Mouse (Mus musculus): ENCODE results near the gene Aldoc. TPM values are rescaled to one million over a fixed set of nuclear protein-coding genes. Genes with fewer than 3 reads are reported as not detected.

The Aldoc gene
- polyA plus RNA-seq, 1 experiment from 2014 or later: 562 TPM

- WGBS: 74% methylated on average over 6 of the region's 6 CpGs
- no peak for ATAC-seq
Measured at GRCm38 (mm10) chr11:78344328-78344889, 21.6 kb downstream of the Aldoc start.

DNA sequence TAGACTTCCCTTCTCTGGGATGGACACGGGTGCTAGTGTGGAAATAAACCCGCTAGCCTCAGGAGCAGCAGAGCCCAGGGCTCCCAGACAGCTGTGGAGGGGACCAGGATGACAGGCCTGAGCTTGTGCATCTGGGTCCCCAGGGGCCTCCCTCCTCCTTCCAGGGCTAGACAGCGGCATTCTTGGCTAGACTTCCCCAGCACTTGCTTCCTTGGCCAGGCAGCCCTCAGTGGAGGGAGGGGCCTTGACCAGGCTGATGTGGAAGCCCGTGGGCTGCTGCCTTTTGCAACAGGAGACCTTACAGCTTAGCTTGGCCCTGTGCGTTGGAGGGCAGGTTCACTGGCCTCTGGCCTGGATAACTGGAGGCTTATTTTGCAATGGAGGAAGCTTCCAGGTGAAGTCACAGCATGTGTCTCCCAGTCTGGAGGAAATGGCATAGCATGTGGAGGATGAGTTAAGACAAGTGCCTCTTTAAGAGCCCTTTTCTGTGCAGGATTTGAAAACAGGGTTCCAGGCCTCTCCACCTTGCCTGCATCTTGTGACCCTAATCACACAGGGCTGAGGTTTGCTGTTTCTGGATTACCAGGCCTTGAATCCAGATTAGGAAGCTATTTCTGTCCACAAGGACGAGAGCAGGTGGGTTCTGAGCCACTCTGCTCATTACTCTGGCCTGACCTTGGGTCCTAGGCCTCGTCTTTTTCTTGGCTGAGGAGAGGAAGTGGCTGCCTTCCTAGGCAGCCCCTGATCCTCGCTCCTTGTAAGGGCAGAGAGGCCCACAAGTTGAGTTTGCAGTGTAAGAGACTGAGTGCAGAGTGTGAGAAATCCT lies 22.3 kb downstream of the Aldoc start:
- WGBS: 53% methylated on average over 8 of the region's 8 CpGs
- Histone ChIP-seq H3K9me3 (ENCODE audit: control insufficient read depth, low read length) (no peaks in the 10 kb centered on the region), H3K9ac (ENCODE audit: low read depth, low read length) (peak overlapping the region; percentile 46), H3K36me3 (ENCODE audit: control insufficient read depth, insufficient read depth, low read length) (peaks cover 11% of the 10 kb centered on the region), H3K27me3 (replicated peaks; ENCODE audit: control insufficient read depth, insufficient read depth, low read length) (no peaks in the 10 kb centered on the region), H3K4me1 (ENCODE audit: control insufficient read depth, insufficient read depth, low read depth, low read length) (peaks cover 30% of the 10 kb centered on the region), H3K4me3 (ENCODE audit: low read length) (peak overlapping the region; percentile 96; the same call in 1 of the 2 replicates), H3K27ac (ENCODE audit: low read depth, low read length) (peak overlapping the region; percentile 62; the same call in 1 of the 2 replicates), H3K4me2 (ENCODE audit: low read length) (peak overlapping the region; percentile 78)
- ATAC-seq: 0 out of 2 replicates have a peak, but pooled peaks have one; percentile 13

More at GRCm38 (mm10) chr11:78344328-78344889, 21.6 kb downstream of the Aldoc start:
- Histone ChIP-seq H3K4me1 (ENCODE audit: control insufficient read depth, insufficient read depth, low read depth, low read length) (peaks cover 30% of the 10 kb centered on the region), H3K4me3 (ENCODE audit: low read length) (peak overlapping the region; percentile 96), H3K9ac (ENCODE audit: low read depth, low read length) (peak overlapping the region; percentile 99), H3K27ac (ENCODE audit: low read depth, low read length) (peak overlapping the region; percentile 90), H3K9me3 (ENCODE audit: control insufficient read depth, low read length) (no peaks in the 10 kb centered on the region), H3K36me3 (ENCODE audit: control insufficient read depth, insufficient read depth, low read length) (peaks cover 17% of the 10 kb centered on the region), H3K27me3 (replicated peaks; ENCODE audit: control insufficient read depth, insufficient read depth, low read length) (no peaks in the 10 kb centered on the region), H3K4me2 (ENCODE audit: low read length) (peak overlapping the region; percentile 78)

DNA sequence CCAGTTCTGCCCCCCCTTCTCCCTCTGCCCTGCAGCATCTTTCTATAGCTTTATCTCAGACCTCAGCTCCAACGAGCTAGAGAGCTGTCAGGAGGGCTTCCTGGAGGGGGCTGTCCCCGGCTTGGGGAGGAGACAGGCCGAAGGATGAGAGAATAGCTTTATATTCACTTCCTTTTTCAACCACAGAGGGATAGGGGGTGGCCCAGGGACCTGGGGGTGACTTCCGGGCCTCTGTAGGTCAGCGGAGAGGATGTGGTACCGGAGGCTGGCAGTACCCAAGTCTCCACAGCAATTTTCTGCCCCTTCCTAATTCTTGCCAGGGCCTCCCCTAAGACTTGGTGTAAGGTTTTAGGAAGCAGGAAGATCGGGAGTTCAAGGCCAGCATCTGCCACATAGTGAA lies 23.0 kb downstream of the Aldoc start:
- Histone ChIP-seq H3K4me3 (ENCODE audit: low read length) (no peak overlapping the region), H3K9me3 (ENCODE audit: control insufficient read depth, low read length) (no peaks in the 10 kb centered on the region), H3K4me1 (ENCODE audit: control insufficient read depth, insufficient read depth, low read depth, low read length) (peaks cover 30% of the 10 kb centered on the region), H3K36me3 (ENCODE audit: control insufficient read depth, insufficient read depth, low read length) (peaks cover 11% of the 10 kb centered on the region), H3K27me3 (replicated peaks; ENCODE audit: control insufficient read depth, insufficient read depth, low read length) (no peaks in the 10 kb centered on the region), H3K9ac (ENCODE audit: low read depth, low read length) (no peak overlapping the region; the same call in 1 of the 2 replicates), H3K27ac (ENCODE audit: low read depth, low read length) (no peak overlapping the region), H3K4me2 (ENCODE audit: low read length) (no peak overlapping the region)
- ATAC-seq: no peak
- 86% methylated on average over 7 of the region's 7 CpGs for WGBS

DNA sequence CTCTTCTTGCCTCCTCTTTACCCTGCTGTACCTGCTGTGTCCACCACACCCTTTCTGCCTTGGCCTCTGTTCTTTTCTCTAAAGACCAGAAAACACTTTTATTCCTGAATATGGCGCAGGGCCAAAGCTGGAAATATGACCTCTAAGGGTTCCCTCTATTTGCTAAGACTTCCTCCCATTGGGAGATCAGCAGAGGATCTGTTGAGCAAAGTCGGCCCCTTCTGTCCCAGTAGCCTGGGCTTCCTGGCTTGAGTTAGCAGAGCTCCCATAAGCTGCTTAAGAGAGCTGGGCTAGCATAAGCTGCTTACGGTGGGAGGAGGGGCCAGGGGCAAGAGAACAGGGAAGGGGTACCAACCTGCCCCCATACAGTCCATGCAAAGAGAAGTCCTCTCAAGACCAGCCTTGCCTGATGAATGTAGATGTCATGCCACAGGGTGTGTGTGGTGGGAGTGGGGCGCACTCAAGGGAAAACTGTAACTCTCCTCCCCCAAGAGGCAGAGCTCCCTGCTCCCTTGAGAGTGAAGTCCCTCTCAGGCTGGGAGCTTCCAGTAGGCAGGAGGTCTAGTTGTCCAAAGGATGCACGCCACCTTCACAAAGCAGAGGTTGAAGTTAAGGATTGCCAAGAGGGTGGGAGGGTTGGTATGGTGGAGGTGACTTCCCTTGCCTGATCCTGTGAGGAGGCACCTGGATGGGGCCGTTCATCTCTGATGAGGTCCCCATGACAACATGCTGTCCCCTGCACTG lies 23.7 kb downstream of the Aldoc start:
- no peak overlapping the region for H3K4me2 ChIP-seq (ENCODE audit: low read length)
- H3K27ac ChIP-seq (ENCODE audit: low read depth, low read length): no peak overlapping the region
- no peak for ATAC-seq
- no peaks in the 10 kb centered on the region for H3K9me3 ChIP-seq (ENCODE audit: control insufficient read depth, low read length)
- peaks cover 9% of the 10 kb centered on the region for H3K36me3 ChIP-seq (ENCODE audit: control insufficient read depth, insufficient read depth, low read length)
- no peaks in the 10 kb centered on the region for H3K27me3 ChIP-seq (replicated peaks; ENCODE audit: control insufficient read depth, insufficient read depth, low read length)
- no peak overlapping the region for H3K9ac ChIP-seq (ENCODE audit: low read depth, low read length)
- WGBS: 88% methylated on average over 6 of the region's 6 CpGs
- H3K4me1 ChIP-seq (ENCODE audit: control insufficient read depth, insufficient read depth, low read depth, low read length): peaks cover 30% of the 10 kb centered on the region
- H3K4me3 ChIP-seq (ENCODE audit: low read length): no peak overlapping the region

DNA sequence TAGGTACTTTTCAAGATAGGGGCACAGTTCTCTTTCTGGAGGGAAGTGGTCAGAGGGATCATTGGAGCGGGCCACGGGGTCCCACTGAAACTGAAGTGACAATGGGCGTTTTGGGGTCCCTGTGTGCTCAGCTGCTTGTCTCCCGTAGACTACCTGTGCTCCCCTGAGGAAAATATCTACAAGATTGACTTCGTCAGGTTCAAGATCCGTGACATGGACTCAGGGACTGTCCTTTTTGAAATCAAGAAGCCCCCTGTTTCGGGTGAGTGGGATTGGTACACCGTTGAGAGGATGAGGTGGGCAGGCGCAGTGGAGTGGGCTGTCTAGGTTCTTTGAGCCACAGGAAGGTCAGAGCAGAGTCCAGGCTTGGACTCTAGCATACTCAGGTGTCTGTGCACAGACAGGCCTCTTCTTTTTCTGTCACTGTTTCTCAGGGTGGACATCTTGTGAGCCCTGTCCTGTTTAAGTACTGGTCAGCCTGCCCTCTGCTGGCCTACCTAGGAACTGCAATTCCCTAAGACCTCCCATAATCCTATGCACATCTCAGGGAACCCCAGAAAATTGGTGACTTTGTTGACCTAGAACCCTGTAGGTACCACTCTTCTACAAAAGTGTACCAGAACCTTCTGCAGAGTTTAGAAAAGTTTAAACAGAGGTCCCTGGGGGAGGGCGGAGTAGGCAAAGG lies 24.4 kb downstream of the Aldoc start:
- Histone ChIP-seq H3K27me3 (replicated peaks; ENCODE audit: control insufficient read depth, insufficient read depth, low read length) (no peaks in the 10 kb centered on the region), H3K4me2 (ENCODE audit: low read length) (no peak overlapping the region), H3K9ac (ENCODE audit: low read depth, low read length) (no peak overlapping the region), H3K9me3 (ENCODE audit: control insufficient read depth, low read length) (no peaks in the 10 kb centered on the region), H3K27ac (ENCODE audit: low read depth, low read length) (no peak overlapping the region), H3K4me3 (ENCODE audit: low read length) (no peak overlapping the region), H3K4me1 (ENCODE audit: control insufficient read depth, insufficient read depth, low read depth, low read length) (peaks cover 30% of the 10 kb centered on the region), H3K36me3 (ENCODE audit: control insufficient read depth, insufficient read depth, low read length) (peaks cover 9% of the 10 kb centered on the region)
- no peak for ATAC-seq
- WGBS: 91% methylated on average over 10 of the region's 10 CpGs

DNA sequence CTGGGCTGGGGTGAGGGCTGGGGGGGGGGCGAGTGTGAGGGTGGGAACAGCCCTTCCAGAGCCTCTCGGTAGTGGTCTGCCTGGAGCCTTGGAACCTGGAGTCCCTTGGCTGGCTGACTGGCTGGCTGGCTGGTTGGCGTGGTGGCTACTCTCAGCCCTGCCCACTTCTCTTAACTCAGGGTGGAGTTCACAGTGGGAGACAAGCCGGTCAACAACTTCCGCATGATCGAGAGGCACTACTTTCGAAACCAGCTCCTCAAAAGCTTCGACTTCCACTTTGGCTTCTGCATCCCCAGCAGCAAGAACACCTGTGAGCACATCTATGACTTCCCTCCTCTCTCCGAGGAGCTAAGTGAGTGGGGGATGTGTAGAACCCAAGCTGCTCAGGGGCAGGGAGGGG lies 25.1 kb downstream of the Aldoc start:
- ATAC-seq: no peak
- H3K4me1 ChIP-seq (ENCODE audit: control insufficient read depth, insufficient read depth, low read depth, low read length): peaks cover 27% of the 10 kb centered on the region

GRCm38 (mm10) chr11:78348474-78348873 lies 25.7 kb downstream of the Aldoc start:
- Histone ChIP-seq H3K36me3 (ENCODE audit: control insufficient read depth, insufficient read depth, low read length) (peaks cover 9% of the 10 kb centered on the region), H3K27ac (ENCODE audit: low read depth, low read length) (no peak overlapping the region), H3K9me3 (ENCODE audit: control insufficient read depth, low read length) (no peaks in the 10 kb centered on the region), H3K9ac (ENCODE audit: low read depth, low read length) (no peak overlapping the region), H3K4me2 (ENCODE audit: low read length) (no peak overlapping the region), H3K4me1 (ENCODE audit: control insufficient read depth, insufficient read depth, low read depth, low read length) (peaks cover 25% of the 10 kb centered on the region), H3K27me3 (replicated peaks; ENCODE audit: control insufficient read depth, insufficient read depth, low read length) (no peaks in the 10 kb centered on the region), H3K4me3 (ENCODE audit: low read length) (no peak overlapping the region)
- ATAC-seq: no peak
- 30% methylated on average over 7 of the region's 7 CpGs for WGBS

More for the DNA sequence above, 25.1 kb downstream of the Aldoc start:
- Histone ChIP-seq H3K27ac (ENCODE audit: low read depth, low read length) (no peak overlapping the region), H3K9ac (ENCODE audit: low read depth, low read length) (no peak overlapping the region), H3K4me2 (ENCODE audit: low read length) (no peak overlapping the region), H3K4me3 (ENCODE audit: low read length) (no peak overlapping the region), H3K36me3 (ENCODE audit: control insufficient read depth, insufficient read depth, low read length) (peaks cover 9% of the 10 kb centered on the region), H3K27me3 (replicated peaks; ENCODE audit: control insufficient read depth, insufficient read depth, low read length) (no peaks in the 10 kb centered on the region), H3K9me3 (ENCODE audit: control insufficient read depth, low read length) (no peaks in the 10 kb centered on the region)
- WGBS: 80% methylated on average over 9 of the region's 9 CpGs

GRCm38 (mm10) chr11:78349441-78350358 lies 26.9 kb downstream of the Aldoc start:
- no peak overlapping the region for H3K4me2 ChIP-seq (ENCODE audit: low read length)
- 85% methylated on average over 4 of the region's 4 CpGs for WGBS
- no peaks in the 10 kb centered on the region for H3K27me3 ChIP-seq (replicated peaks; ENCODE audit: control insufficient read depth, insufficient read depth, low read length)
- H3K4me1 ChIP-seq (ENCODE audit: control insufficient read depth, insufficient read depth, low read depth, low read length): peaks cover 19% of the 10 kb centered on the region
- H3K9ac ChIP-seq (ENCODE audit: low read depth, low read length): no peak overlapping the region
- no peak for ATAC-seq
- H3K27ac ChIP-seq (ENCODE audit: low read depth, low read length): no peak overlapping the region
- no peaks in the 10 kb centered on the region for H3K9me3 ChIP-seq (ENCODE audit: control insufficient read depth, low read length)
- no peak overlapping the region for H3K4me3 ChIP-seq (ENCODE audit: low read length)
- H3K36me3 ChIP-seq (ENCODE audit: control insufficient read depth, insufficient read depth, low read length): peaks cover 9% of the 10 kb centered on the region

Measured in hindbrain, embryonic 16.5 days (tissue).